Mouse (Mus musculus) myocyte (in vitro differentiated cells): ENCODE measurements around the gene Gm10198.

Experiments used
- CEBPB ChIP-seq: IDR thresholded peaks from 2 replicates; pipeline ENCODE4 v1.6.1; 2011; ENCODE audit warnings: mild to moderate bottlenecking, moderate library complexity; ENCODE audit not compliant: poor library complexity, insufficient read depth, severe bottlenecking
- E2F4 ChIP-seq: IDR thresholded peaks from one replicate; pipeline ENCODE4 v1.6.1; 2011; ENCODE audit warnings: mild to moderate bottlenecking, control low read depth, moderate library complexity; ENCODE audit not compliant: insufficient read depth
- MAX ChIP-seq: IDR thresholded peaks from one replicate; pipeline ENCODE4 v1.6.1; 2011; ENCODE audit warnings: low read depth, mild to moderate bottlenecking, control low read depth
- MYOG ChIP-seq, 3 experiments: IDR thresholded peaks; one replicate each; pipeline ENCODE4 v1.6.1; 2011; ENCODE audit warnings: control low read depth in 2 of 3, low read depth in 2 of 3, mild to moderate bottlenecking in 2 of 3; ENCODE audit not compliant: insufficient read length in 2 of 3, control insufficient read depth in 1 of 3, insufficient read depth in 1 of 3
- POLR2A ChIP-seq: IDR thresholded peaks from one replicate; pipeline ENCODE4 v1.6.1; 2011; ENCODE audit warnings: low read depth, mild to moderate bottlenecking, control low read depth, moderate library complexity; ENCODE audit not compliant: insufficient read length
- TCF12 ChIP-seq: IDR thresholded peaks from one replicate; pipeline ENCODE4 v1.6.1; 2011; ENCODE audit warnings: mild to moderate bottlenecking, control low read depth; ENCODE audit not compliant: poor library complexity, insufficient read depth, severe bottlenecking
- USF1 ChIP-seq: IDR thresholded peaks from one replicate; pipeline ENCODE4 v1.6.1; 2011; ENCODE audit warnings: low read depth, mild to moderate bottlenecking, control low read depth, moderate library complexity

DNA sequence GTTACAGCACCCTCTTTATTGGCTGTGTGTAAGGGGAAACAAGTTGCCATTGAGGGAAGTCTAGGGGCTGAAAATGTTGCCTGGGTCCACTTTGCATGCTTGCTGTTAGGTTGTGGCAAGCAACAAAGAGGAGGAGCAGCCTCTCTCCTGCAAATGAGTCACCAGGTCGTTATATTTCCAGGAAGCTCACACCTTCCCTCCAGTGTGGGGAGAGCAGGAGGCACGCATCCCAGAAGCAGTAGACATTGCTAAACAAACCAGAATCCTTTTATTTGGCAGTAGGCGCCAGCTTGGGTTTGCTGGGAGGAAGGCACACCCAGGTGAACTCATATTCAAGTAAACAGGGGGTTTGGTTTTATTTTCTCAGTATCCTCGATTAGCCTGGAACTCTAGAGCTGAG is 8.8 kb downstream of the Gm10198 start:
- TF ChIP-seq POLR2A (no peak), TCF12 (no peak), E2F4 (no peak), CEBPB (no peak), MAX (no peak), MYOG (IDR thresholded peaks at IDR 0.05; ENCODE audit: control insufficient read depth in 1 of 3, insufficient read depth in 1 of 3, insufficient read length in 2 of 3, low read depth in 2 of 3) (no peak), USF1 (no peak)
